Mouse (Mus musculus): ENCODE data around the gene Gm10309. TPM values are rescaled to one million over a fixed set of nuclear protein-coding genes. Genes with fewer than 3 reads are reported as not detected.

The Gm10309 gene
- polyA plus RNA-seq (2012; rRNA removed) = 0.03 and 0.09 TPM in 2 replicates
- 0.47 TPM in 1 of 2 replicates, not detected in the other for polyA plus RNA-seq (2014; fragmentation: Nextera tagmentation; extraction: Ambion mirVana)

DNA sequence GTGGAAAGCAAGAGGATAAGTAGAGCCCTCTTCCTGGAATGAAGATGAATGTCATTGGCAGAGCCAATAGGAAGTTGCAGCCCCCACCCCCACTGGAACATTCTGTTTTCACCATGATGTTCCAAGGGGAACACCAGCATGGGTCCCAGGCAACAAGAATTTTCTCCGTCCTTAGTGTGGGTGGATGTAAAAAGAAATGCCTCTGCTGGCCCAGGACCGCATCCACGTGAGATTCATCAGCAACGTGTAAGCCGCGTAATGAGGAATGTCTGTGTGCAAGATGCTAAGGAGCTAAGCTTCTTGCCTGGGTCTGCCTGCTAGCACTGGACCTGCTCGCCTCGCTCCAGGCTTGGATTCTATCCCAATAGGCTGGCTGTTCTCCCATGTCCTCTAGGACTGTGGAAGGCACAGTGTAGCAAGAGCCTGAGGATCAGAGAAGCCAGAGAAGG is at the start of gene Gm10309:
Gene Gm10309 (minus strand): TSS at position 50 of the 449 bp plus-strand sequence.
- H3K36me3 ChIP-seq (ENCODE audit: control insufficient read depth, insufficient read depth, low read length) = no peaks in the 10 kb centered on the region
- 72% methylated on average over 8 of the region's 8 CpGs for WGBS
- H3K27ac ChIP-seq (replicated peaks; ENCODE audit: low read depth, low read length) = no peak within 1 kb of the TSS
- H3K4me2 ChIP-seq (replicated peaks; ENCODE audit: low read depth, low read length, severe bottlenecking) = no peak within 1 kb of the TSS
- H3K27me3 ChIP-seq (ENCODE audit: control insufficient read depth, insufficient read depth, low read length) = no peaks in the 10 kb centered on the region
- no peak within 1 kb of the TSS for H3K4me3 ChIP-seq (replicated peaks; ENCODE audit: low read length)
- ATAC-seq (ENCODE audit: low FRiP score, low read depth) = no peak
- no peak for TF ChIP-seq POLR2A (IDR thresholded peaks at IDR 0.05; ENCODE audit: borderline replicate concordance, extremely low read depth, insufficient read depth, insufficient read length)
- H3K4me1 ChIP-seq (ENCODE audit: control insufficient read depth, insufficient read depth, low read length) = peaks cover 22% of the 10 kb centered on the region
- no peak within 1 kb of the TSS for H3K9ac ChIP-seq (ENCODE audit: low read depth, low read length, severe bottlenecking)
- no peaks in the 10 kb centered on the region for H3K9me3 ChIP-seq (ENCODE audit: control insufficient read depth, low read length)
- DNase-seq (ENCODE audit: low spot score) = no peak

DNA sequence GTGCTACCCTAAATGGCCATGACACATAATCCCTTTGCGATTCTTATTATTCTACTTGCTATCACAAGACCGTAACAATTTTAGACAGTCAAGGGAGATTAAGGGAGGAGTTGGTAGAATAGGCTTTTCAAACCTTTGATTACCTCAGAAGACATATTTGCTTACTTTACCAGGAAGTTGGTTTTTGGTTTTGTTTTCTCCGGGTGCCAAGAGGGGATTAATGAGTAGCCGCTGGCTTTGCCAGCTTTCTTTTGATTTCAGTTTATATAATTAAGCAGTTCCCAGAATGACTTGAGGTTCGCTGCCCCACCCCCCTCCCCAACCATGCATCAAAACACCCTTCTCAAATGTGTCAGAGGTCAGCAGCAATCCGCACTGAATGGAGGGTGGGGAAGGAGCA is 47.0 kb upstream of the Gm10309 start:
- DNase-seq (ENCODE audit: low spot score) = no peak
- TF ChIP-seq POLR2A (IDR thresholded peaks at IDR 0.05; ENCODE audit: borderline replicate concordance, extremely low read depth, insufficient read depth, insufficient read length) = no peak
- no peak overlapping the region for H3K4me3 ChIP-seq (replicated peaks; ENCODE audit: low read length)
- H3K4me2 ChIP-seq (replicated peaks; ENCODE audit: low read depth, low read length, severe bottlenecking) = no peak overlapping the region
- no peak for ATAC-seq (ENCODE audit: low FRiP score, low read depth)
- H3K27me3 ChIP-seq (ENCODE audit: control insufficient read depth, insufficient read depth, low read length) = no peaks in the 10 kb centered on the region
- 90% methylated on average over 6 of the region's 6 CpGs for WGBS
- no peak overlapping the region for H3K9ac ChIP-seq (ENCODE audit: low read depth, low read length, severe bottlenecking)
- H3K36me3 ChIP-seq (ENCODE audit: control insufficient read depth, insufficient read depth, low read length) = no peaks in the 10 kb centered on the region
- H3K27ac ChIP-seq (replicated peaks; ENCODE audit: low read depth, low read length) = no peak overlapping the region
- H3K9me3 ChIP-seq (ENCODE audit: control insufficient read depth, low read length) = no peaks in the 10 kb centered on the region
- no peaks in the 10 kb centered on the region for H3K4me1 ChIP-seq (ENCODE audit: control insufficient read depth, insufficient read depth, low read length)

DNA sequence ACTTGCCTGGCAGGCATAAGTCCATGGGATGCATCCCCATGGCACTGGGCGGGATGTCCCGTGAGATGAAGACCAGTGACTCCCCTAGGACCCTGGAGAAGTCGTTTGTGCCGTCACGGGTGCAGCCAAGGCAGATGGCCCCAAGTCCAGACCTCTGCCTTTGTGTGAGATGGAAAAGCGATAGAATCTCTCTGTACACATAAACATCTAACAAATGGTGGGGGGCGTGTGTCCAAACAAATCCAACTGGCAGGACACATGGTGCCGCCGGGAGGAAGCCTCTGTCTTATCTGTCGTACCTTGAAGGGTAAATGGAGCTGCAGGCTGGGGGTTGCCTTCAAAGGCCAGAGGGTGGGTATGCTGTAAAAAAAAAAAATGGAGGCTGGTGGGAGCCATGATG is 46.5 kb upstream of the Gm10309 start:
- ATAC-seq (ENCODE audit: low FRiP score, low read depth) = no peak
- no peak for DNase-seq (ENCODE audit: low spot score)
- Histone ChIP-seq H3K9ac (ENCODE audit: low read depth, low read length, severe bottlenecking) (no peak overlapping the region), H3K36me3 (ENCODE audit: control insufficient read depth, insufficient read depth, low read length) (no peaks in the 10 kb centered on the region), H3K27me3 (ENCODE audit: control insufficient read depth, insufficient read depth, low read length) (no peaks in the 10 kb centered on the region), H3K4me2 (replicated peaks; ENCODE audit: low read depth, low read length, severe bottlenecking) (no peak overlapping the region), H3K4me1 (ENCODE audit: control insufficient read depth, insufficient read depth, low read length) (no peaks in the 10 kb centered on the region), H3K27ac (replicated peaks; ENCODE audit: low read depth, low read length) (no peak overlapping the region), H3K4me3 (replicated peaks; ENCODE audit: low read length) (no peak overlapping the region), H3K9me3 (ENCODE audit: control insufficient read depth, low read length) (no peaks in the 10 kb centered on the region)
- TF ChIP-seq POLR2A (IDR thresholded peaks at IDR 0.05; ENCODE audit: borderline replicate concordance, extremely low read depth, insufficient read depth, insufficient read length) = no peak
- WGBS = 84% methylated on average over 10 of the region's 10 CpGs

DNA sequence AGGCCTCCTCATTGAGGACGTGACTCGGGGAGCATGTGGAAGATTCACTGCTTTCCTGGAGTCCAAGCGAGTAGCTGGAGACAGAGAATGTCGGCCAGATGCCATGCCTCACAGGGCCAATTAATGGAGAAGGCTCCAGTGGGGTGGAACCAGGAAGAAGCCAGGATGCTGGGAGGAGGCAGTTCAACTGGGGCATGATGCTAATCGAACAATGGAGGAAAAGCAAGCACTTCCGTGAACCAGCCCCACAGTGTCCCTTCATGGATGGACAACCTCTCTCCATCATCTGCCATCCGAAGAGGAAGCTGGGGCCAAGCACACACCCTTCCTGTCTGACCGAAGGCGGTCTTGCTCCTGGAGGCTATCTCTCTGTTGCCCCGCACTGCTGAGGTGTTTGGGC is 44.1 kb upstream of the Gm10309 start:
- H3K4me2 ChIP-seq (replicated peaks; ENCODE audit: low read depth, low read length, severe bottlenecking) = no peak overlapping the region
- no peak for ATAC-seq (ENCODE audit: low FRiP score, low read depth)
- no peaks in the 10 kb centered on the region for H3K36me3 ChIP-seq (ENCODE audit: control insufficient read depth, insufficient read depth, low read length)
- no peak overlapping the region for H3K4me3 ChIP-seq (replicated peaks; ENCODE audit: low read length)
- no peak overlapping the region for H3K27ac ChIP-seq (replicated peaks; ENCODE audit: low read depth, low read length)
- H3K9ac ChIP-seq (ENCODE audit: low read depth, low read length, severe bottlenecking) = no peak overlapping the region
- no peak for DNase-seq (ENCODE audit: low spot score)
- TF ChIP-seq POLR2A (IDR thresholded peaks at IDR 0.05; ENCODE audit: borderline replicate concordance, extremely low read depth, insufficient read depth, insufficient read length) = no peak
- whole genome bisulfite sequencing = 87% methylated on average over 10 of the region's 10 CpGs
- H3K4me1 ChIP-seq (ENCODE audit: control insufficient read depth, insufficient read depth, low read length) = no peaks in the 10 kb centered on the region
- H3K9me3 ChIP-seq (ENCODE audit: control insufficient read depth, low read length) = no peaks in the 10 kb centered on the region
- no peaks in the 10 kb centered on the region for H3K27me3 ChIP-seq (ENCODE audit: control insufficient read depth, insufficient read depth, low read length)

DNA sequence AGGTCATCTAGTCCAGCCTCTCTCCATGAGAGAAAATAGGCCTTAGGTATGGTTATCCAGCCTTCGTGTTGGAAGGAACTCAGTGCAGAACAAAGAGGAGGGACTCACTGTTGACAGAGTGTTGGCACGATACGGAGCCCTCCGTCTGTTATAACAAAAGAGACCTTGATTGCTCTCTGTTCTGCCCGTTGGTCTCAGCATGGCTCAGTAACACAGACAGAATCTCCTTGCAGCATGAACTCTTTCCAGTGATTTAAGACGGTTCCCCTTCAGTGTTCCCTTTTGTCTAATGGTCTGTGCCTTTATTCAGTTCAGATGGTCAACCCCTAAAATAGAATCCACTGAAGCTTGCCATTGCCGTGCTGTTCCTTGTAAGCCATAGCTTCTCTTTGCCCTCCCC is 41.5 kb upstream of the Gm10309 start:
- ATAC-seq (ENCODE audit: low FRiP score, low read depth) (no peak), DNase-seq (ENCODE audit: low spot score) (no peak)
- no peaks in the 10 kb centered on the region for H3K27me3 ChIP-seq (ENCODE audit: control insufficient read depth, insufficient read depth, low read length)
- H3K27ac ChIP-seq (replicated peaks; ENCODE audit: low read depth, low read length) = no peak overlapping the region
- WGBS = 88% methylated on average over 7 of the region's 7 CpGs
- no peak for TF ChIP-seq POLR2A (IDR thresholded peaks at IDR 0.05; ENCODE audit: borderline replicate concordance, extremely low read depth, insufficient read depth, insufficient read length)
- no peak overlapping the region for H3K4me3 ChIP-seq (replicated peaks; ENCODE audit: low read length)
- no peaks in the 10 kb centered on the region for H3K36me3 ChIP-seq (ENCODE audit: control insufficient read depth, insufficient read depth, low read length)
- H3K4me2 ChIP-seq (replicated peaks; ENCODE audit: low read depth, low read length, severe bottlenecking) = no peak overlapping the region
- no peak overlapping the region for H3K9ac ChIP-seq (ENCODE audit: low read depth, low read length, severe bottlenecking)
- H3K9me3 ChIP-seq (ENCODE audit: control insufficient read depth, low read length) = no peaks in the 10 kb centered on the region
- H3K4me1 ChIP-seq (ENCODE audit: control insufficient read depth, insufficient read depth, low read length) = no peaks in the 10 kb centered on the region
